Mouse (Mus musculus) spleen, postnatal 36 days (tissue): ENCODE results near the gene Frem2.

Source experiments
- DNase-seq, 2 experiments: peaks; one replicate each; pipeline ENCODE4 v3.0.0; 2022; ENCODE audit warnings: low spot score in 2 of 2, mixed read lengths in 1 of 2

Frem2 gene

GRCm38 (mm10) chr3:53557388-53558214, 99.6 kb downstream of the Frem2 start:
- DNase-seq, result no peak

GRCm38 (mm10) chr3:53555031-53555952, 101.9 kb downstream of the Frem2 start:
- no peak for DNase-seq

DNA sequence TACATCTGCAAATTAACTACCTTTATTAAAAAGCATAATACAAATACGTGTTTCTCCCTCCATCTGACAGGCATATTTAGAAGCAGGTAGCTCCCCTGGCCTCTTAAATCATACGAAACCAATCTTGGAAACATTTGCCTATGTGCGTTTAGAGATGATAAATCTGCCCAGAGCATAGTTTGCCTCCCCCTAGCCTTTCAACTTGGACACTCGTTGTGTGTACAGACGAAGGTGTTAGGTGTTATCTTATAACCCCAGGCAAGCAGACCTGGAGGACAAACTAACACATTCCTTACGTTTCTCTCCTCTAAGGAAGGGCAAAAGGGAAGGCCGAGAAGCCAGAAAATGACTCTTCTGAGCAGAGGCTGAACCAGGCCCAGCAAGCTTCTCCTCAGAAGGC, 104.5 kb downstream of the Frem2 start:
- no peak for DNase-seq

GRCm38 (mm10) chr3:53532091-53532490, 125.1 kb downstream of the Frem2 start:
- DNase-seq, result no peak

GRCm38 (mm10) chr3:53530305-53530704, 126.8 kb downstream of the Frem2 start:
- no peak for DNase-seq

DNA sequence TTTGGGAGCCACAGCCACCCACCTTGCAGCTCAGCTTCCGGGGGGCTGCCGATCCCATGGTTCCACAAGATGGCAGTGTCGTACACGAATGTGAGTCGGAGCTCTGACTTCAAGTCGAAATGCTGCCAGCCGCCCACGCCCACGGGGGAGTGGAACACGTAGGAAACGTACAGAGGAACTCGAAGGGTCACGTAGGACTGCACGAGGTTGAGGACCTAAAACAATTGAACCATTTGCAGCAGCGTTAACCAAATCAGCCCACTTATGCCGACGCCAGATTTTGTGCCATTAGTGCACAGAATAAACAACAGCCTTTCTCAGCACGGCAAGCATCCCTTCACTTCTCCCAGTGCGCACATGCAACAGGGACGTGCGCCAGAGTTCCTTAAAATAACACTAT, 131.4 kb downstream of the Frem2 start:
- peak; percentile 37 to 40 for DNase-seq

DNA sequence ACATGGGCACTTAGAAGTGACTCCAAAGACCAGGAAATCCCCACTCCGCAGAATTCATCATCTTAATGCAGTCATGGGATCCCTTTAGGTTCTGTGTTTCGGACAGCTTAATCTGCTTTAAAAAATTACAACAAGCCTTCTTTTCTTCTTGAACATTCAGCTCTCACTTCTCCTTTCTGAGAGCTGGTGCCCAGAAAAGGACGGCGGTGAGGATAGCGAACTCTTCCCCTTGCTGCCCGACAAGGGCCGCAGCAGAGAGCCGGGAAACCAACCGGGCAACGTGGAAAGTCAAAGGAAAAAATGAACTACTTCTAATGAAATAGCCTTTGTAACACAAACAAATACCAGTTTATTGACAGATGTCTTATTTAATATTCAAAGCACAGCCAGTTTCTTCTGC, 134.4 kb downstream of the Frem2 start:
- DNase-seq, result no peak

DNA sequence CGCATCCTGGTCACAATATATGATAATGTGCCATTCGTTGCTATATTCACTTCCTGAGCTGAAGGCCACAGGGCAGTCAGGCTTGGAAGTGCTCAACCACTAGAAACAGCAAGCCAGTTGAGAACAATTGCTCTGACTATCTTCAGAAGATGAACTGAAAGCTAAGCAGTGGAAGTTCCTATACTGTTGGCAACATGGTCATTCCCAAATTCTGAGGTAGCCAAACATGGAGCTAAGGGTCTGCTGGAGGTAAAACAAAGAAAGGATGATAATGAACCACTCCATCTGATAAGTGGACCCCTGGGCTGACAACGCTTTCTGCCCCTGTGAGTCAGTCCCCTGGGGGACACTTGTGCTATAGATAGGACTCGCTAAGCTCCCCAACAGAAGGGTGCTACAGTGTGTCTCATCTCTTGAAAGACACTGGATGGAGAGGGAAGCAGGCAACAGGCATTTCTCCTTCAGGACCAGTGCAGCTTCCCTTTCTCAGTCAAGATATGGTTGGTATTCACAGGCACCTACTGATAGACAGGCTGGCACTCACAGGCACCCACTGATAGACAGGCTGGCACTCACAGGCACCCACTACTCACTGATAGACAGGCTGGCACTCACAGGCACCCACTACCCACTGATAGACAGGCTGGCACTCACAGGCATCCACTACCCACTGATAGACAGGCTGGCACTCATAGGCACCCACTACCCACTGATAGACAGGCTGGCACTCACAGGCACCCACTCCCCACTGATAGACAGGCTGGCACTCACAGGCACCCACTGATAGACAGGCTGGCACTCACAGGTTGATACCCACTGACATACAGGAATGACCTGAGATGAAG, 142.7 kb downstream of the Frem2 start:
- no peak for DNase-seq

DNA sequence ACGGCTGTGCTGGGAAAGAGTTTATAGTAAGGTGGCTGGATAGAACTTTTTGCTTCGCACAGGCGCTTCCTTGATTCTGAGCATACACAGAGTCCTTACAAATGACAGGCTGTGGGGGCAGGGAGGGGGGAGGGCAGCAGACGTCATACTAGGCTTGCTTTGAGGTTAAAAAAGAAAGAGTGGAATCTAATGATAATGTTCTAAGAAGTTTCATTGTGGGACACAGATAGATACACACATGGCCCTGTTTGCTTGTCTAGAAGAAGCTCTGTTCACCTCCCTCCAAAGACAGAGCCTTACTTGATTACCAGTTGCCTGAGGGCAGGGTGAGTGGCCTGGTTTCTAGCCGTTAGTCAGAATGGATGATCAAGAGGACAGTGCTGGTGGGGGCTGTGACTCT, 144.1 kb downstream of the Frem2 start:
- no peak for DNase-seq

DNA sequence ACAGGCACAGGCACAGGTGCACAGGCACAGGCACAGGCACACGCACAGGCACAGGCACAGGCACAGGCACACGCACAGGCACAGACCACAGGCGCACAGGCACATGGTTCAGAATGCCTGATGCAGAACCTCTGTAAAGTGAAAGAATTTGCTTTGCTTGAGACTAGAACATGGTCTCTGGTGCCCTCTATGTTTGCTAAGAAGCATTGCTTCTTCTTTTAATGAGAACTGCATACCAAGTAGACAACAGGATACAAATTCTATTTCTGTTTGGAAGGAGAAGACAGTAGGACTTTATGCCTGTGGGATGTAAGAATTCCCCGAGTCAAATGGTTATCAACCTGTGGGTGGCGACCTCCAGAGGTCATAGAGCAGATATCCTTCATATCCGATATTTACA, 154.7 kb downstream of the Frem2 start:
- no peak for DNase-seq

GRCm38 (mm10) chr3:53498351-53498905, 158.7 kb downstream of the Frem2 start:
- DNase-seq, result no peak

DNA sequence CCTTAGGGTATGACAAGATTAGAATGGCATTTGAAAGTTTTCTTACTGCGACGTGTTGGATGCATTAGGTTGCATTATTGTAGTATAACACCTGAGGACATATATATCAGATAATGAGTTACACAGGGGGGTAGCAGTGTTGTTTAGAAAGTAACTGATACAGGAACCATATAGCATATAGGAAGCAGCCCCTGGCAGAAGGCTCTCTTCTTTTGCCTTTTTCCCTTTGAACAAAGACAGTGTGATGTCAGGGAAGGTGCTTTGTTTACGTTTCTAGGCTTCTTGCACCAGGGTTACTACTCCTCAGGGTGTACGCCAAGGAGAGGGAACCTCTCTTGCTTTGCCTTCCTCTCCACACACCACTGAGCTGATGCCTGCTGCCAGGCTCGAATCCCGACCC, 168.8 kb downstream of the Frem2 start, which contains the start of gene Stoml3:
Stoml3 (plus strand) TSS at position 301 of the 400 bp plus-strand sequence.
- DNase-seq, result no peak

- no peak for DNase-seq
These were observed 170.1 kb downstream of the Frem2 start for GRCm38 (mm10) chr3:53486996-53487576.

- DNase-seq, result no peak
These were observed 170.6 kb downstream of the Frem2 start for GRCm38 (mm10) chr3:53486561-53486960.

DNA sequence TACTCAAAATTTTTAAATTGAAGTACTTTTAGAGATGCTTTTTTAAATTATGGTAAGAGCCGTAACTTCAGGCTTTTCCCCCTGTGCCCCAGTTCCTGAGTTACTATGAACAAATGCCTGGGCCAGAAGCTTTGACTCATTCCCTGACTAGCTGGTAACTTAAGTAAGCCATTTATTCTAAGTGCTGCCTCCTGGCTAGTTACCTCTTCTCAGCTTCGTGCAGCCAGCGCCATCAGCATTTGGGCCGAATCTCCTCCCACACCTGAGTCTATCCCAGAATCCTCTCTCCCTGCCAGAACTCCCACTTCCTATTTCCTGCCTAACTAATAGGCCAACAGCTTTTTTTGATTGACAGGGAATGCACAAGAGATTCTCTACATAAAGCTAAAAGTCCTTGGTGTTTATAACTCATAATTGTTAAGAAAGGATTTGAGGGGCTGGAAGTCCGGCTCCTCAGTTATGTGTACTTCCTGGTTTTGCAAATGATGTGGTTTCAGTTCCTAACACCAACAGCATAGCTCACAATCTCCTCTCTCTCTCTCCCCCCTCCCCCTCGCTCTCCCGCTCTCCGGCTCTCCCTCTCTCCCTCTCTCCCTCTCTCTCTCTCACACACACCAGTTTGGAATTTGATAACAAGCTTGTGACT, 173.6 kb downstream of the Frem2 start:
- DNase-seq, result no peak

DNA sequence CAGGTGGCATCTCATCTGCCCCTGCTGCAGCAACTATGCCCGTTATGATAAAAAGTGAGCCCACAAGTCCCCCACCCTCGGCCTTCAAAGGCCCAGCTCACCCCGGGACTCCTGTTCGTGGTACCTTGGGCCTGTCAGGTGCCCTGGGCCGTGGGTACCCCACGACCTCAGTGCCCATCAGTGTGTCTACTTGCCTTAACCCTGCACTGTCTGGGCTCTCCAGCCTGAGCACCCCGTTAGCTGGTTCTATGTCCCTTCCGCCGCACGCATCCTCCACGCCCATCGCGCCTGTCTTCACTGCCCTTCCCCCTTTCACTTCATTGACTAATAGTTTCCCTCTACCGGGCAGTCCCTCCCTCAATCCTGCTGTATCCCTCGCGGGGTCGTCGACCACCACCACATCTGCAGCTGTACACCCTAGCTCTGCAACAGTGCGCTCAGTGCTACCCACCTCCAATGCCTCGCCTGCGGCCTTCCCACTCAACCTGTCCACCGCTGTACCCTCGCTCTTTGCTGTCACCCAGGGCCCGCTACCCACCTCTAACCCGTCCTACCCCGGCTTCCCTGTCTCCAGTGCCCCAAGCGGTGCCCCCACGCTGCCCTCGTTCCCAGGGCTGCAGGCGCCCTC, 178.6 kb downstream of the Frem2 start:
- DNase-seq, result no peak

DNA sequence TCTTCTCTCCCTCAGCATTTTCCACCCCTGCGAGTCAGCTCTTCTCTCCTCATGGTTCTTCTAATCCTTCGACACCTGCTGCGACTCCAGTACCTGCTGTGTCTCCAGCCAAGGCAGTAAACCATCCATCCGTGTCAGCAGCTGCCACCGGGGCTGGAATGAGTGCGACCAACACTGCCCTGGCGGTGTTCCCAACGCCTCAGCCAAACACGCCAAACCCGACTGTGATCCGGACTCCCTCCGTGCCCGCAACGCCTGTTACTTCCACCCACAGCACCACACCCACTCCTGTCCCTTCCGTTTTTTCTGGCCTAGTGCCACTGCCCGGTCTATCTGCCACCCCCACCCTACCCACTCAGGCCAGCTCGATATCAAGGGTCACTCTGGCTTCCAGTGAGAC, 179.7 kb downstream of the Frem2 start:
- no peak for DNase-seq

- DNase-seq, result no peak
These were observed 181.3 kb downstream of the Frem2 start for GRCm38 (mm10) chr3:53475889-53476288.

DNA sequence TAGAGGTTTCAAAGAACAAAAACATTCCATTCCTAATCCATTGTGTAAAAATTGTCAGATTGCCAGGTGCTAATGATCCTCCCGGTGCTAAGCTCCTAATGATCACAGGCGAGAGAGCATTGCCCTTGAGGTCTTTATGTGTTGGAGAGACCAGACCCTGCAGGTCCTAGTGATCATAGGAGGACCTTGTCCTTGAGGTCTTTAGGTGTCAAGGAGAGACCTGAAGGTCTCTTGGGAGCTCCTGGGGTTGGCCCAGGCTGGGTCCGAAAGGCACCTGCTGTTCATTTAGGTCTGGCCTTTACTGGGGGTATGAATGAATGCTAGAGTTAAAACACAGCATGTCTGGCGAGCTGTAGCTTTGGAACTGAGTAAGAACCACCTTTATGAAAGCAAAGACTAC, 183.0 kb downstream of the Frem2 start:
- DNase-seq, result no peak

GRCm38 (mm10) chr3:53472061-53472460, 185.1 kb downstream of the Frem2 start:
- no peak for DNase-seq
